Mouse (Mus musculus) myocyte (in vitro differentiated cells): Measurements from ENCODE around the gene Slc4a3.

Source experiments
- CEBPB ChIP-seq: IDR thresholded peaks from 2 replicates; pipeline ENCODE4 v1.6.1; 2011; ENCODE audit warnings: mild to moderate bottlenecking, moderate library complexity; ENCODE audit not compliant: poor library complexity, insufficient read depth, severe bottlenecking
- E2F4 ChIP-seq: IDR thresholded peaks from one replicate; pipeline ENCODE4 v1.6.1; 2011; ENCODE audit warnings: mild to moderate bottlenecking, control low read depth, moderate library complexity; ENCODE audit not compliant: insufficient read depth
- MAX ChIP-seq: IDR thresholded peaks from one replicate; pipeline ENCODE4 v1.6.1; 2011; ENCODE audit warnings: low read depth, mild to moderate bottlenecking, control low read depth
- MYOD1 ChIP-seq, 3 experiments: IDR thresholded peaks; one replicate each; pipeline ENCODE4 v1.6.1; 2011; ENCODE audit warnings: control low read depth in 2 of 3, low read depth in 2 of 3, mild to moderate bottlenecking in 2 of 3, moderate library complexity in 1 of 3; ENCODE audit not compliant: insufficient read length in 2 of 3, control insufficient read depth in 1 of 3
- MYOG ChIP-seq, 3 experiments: IDR thresholded peaks; one replicate each; pipeline ENCODE4 v1.6.1; 2011; ENCODE audit warnings: control low read depth in 2 of 3, low read depth in 2 of 3, mild to moderate bottlenecking in 2 of 3; ENCODE audit not compliant: insufficient read length in 2 of 3, control insufficient read depth in 1 of 3, insufficient read depth in 1 of 3
- POLR2A ChIP-seq: IDR thresholded peaks from one replicate; pipeline ENCODE4 v1.6.1; 2011; ENCODE audit warnings: low read depth, mild to moderate bottlenecking, control low read depth, moderate library complexity; ENCODE audit not compliant: insufficient read length
- POLR2AphosphoS2 ChIP-seq: IDR thresholded peaks from one replicate; pipeline ENCODE4 v1.6.1; 2011; ENCODE audit warnings: low read depth, control low read depth; ENCODE audit not compliant: insufficient read length
- REST ChIP-seq: IDR thresholded peaks from one replicate; pipeline ENCODE4 v1.6.1; 2011; ENCODE audit warnings: mild to moderate bottlenecking, control low read depth, moderate library complexity; ENCODE audit not compliant: insufficient read depth, insufficient read length
- SRF ChIP-seq: IDR thresholded peaks from one replicate; pipeline ENCODE4 v1.6.1; 2011; ENCODE audit warnings: low read depth; ENCODE audit not compliant: control insufficient read depth, insufficient read length
- TCF12 ChIP-seq: IDR thresholded peaks from one replicate; pipeline ENCODE4 v1.6.1; 2011; ENCODE audit warnings: mild to moderate bottlenecking, control low read depth; ENCODE audit not compliant: poor library complexity, insufficient read depth, severe bottlenecking
- USF1 ChIP-seq: IDR thresholded peaks from one replicate; pipeline ENCODE4 v1.6.1; 2011; ENCODE audit warnings: low read depth, mild to moderate bottlenecking, control low read depth, moderate library complexity

GRCm38 (mm10) chr1:75583034-75583433 is 37.0 kb downstream of the Slc4a3 start:
- no peak for TF ChIP-seq MYOG (IDR thresholded peaks at IDR 0.05; ENCODE audit: control insufficient read depth in 1 of 3, insufficient read depth in 1 of 3, insufficient read length in 2 of 3, low read depth in 2 of 3)
- TF ChIP-seq MAX = no peak
- TF ChIP-seq POLR2AphosphoS2 = no peak
- no peak for TF ChIP-seq POLR2A
- TF ChIP-seq MYOD1 (IDR thresholded peaks at IDR 0.05; ENCODE audit: control insufficient read depth in 1 of 3, insufficient read length in 2 of 3, low read depth in 2 of 3) = no peak
- no peak for TF ChIP-seq SRF
- no peak for TF ChIP-seq USF1
- no peak for TF ChIP-seq REST
- no peak for TF ChIP-seq TCF12
- TF ChIP-seq E2F4 = no peak
- TF ChIP-seq CEBPB = no peak
